Mouse (Mus musculus): Measurements from ENCODE around the gene Gipc3. TPM values are rescaled to one million over a fixed set of nuclear protein-coding genes. Genes with fewer than 3 reads are reported as not detected.
A peak's percentile ranks its signal among the peaks of the same experiment; 100 is the strongest.

Gene Gipc3
- polyA plus RNA-seq (2014; fragmentation: Nextera tagmentation; extraction: Ambion mirVana) = 0.04 and 0.14 TPM in 2 replicates

DNA sequence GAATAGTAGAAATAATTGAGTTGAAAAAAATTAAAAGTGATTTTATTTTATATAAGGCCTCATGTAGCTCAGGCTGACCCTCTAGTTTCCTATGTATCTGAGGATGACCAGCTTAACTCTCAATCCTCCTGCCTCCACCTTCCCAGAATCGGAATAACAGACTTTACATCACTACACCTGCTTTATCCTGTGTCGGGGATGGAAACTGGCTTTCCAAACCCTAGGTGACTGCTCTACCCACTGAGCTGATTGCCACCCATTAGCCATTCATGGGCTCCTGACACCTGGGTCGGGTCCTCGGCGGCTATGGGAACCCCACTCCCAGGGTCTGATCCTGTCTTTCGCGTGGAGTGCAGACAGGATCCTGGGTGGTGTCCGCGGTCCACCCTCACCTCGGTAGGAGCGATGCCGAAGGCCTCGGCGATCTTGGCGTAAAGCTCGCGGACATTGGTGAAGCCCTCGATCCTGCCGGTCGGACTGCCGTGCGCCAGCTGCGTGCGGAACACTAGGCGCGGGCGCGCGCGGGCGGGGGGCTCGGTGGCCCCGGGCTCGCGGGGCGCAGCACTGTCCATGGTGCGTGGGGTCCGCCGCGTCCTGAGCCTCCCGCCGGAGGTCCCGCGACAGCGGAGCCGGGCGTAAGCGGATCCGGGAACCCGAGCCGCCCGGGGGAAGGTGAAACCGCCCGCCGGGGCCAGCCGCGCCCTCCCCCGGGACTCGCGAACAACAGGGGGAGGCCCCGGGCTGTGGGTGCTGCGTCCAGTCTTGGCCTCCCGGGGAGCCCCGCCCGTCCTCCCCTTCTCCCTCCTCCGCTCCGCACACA, at the start of gene Gipc3:
Gene Gipc3 (minus strand): TSS at position 581 of the 820 bp plus-strand sequence.
- H3K9ac ChIP-seq (ENCODE audit: low read depth, low read length) = peak within 1 kb of the TSS; percentile 57
- WGBS = 10% methylated on average over 20 of the region's 67 CpGs
- no peak for ATAC-seq (ENCODE audit: low read depth)

DNA sequence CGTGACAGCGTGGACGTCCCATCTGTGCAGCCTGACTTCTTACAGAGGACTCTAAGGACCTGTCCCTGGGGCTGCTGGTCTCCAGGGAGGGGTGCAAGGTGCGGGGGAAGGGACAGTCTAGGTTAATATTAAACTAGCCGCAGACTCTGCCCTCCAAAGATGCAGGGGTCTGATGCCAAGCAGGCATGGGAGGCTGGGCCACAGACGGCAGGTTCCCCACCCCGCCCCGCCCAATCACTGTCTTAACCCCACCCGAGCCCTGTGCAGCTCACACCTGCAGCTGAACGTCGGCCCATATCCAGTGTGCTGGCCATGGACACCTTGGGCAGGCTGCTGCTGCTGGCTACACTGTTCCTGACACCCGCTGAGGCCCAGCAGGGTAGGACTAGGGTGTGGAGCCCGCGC, 49.7 kb upstream of the Gipc3 start, which contains the start of gene Smim24:
Gene Smim24 (plus strand): TSS at position 271 of the 405 bp plus-strand sequence.
- DNase-seq (ENCODE audit: low spot score) = no peak

More for the DNA sequence above, at the start of gene Gipc3:
- Histone ChIP-seq H3K27ac (replicated peaks; ENCODE audit: low read depth, low read length) (no peak within 1 kb of the TSS), H3K4me2 (ENCODE audit: low read depth, low read length) (peak within 1 kb of the TSS; percentile 75), H3K4me3 (ENCODE audit: low read depth, low read length) (peak within 1 kb of the TSS; percentile 42), H3K27me3 (replicated peaks; ENCODE audit: control insufficient read depth, insufficient read depth, low read length) (peaks cover 41% of the 10 kb centered on the region), H3K36me3 (ENCODE audit: control insufficient read depth, insufficient read depth, low read length) (peaks cover 12% of the 10 kb centered on the region), H3K4me1 (ENCODE audit: control insufficient read depth, insufficient read depth, low read length) (peaks cover 8% of the 10 kb centered on the region; the same call in 1 of the 2 replicates), H3K9me3 (ENCODE audit: control insufficient read depth, low read length) (no peaks in the 10 kb centered on the region)
- DNase-seq (ENCODE audit: low spot score) = no peak

DNA sequence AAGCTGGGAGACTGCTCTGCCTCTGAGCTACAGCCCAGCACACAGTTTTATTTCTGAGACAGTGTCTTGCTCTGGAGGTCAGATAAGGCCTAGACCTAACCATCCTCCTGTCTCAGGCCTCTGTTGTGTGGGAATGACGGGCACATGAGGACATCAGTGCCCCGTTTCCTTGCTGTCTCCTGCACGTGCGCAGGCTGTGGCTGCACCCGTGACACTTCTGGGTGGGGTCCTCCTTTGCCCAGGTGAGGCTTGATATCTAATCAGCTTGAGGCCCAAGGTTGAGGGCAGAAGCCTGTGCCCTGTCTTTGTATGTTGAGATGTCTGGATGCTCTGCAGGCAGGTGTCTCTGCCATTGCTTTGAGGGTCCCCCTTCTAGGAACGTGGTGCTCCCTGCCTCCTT, 49.2 kb upstream of the Gipc3 start:
- Histone ChIP-seq H3K9ac (ENCODE audit: low read depth, low read length) (no peak overlapping the region), H3K4me1 (ENCODE audit: control insufficient read depth, insufficient read depth, low read length) (peaks cover 14% of the 10 kb centered on the region), H3K27me3 (replicated peaks; ENCODE audit: control insufficient read depth, insufficient read depth, low read length) (no peaks in the 10 kb centered on the region), H3K9me3 (ENCODE audit: control insufficient read depth, low read length) (no peaks in the 10 kb centered on the region), H3K36me3 (ENCODE audit: control insufficient read depth, insufficient read depth, low read length) (peaks cover 31% of the 10 kb centered on the region), H3K4me3 (ENCODE audit: low read depth, low read length) (no peak overlapping the region), H3K27ac (replicated peaks; ENCODE audit: low read depth, low read length) (no peak overlapping the region), H3K4me2 (ENCODE audit: low read depth, low read length) (no peak overlapping the region)
- DNase-seq (ENCODE audit: low spot score) = no peak
- ATAC-seq (ENCODE audit: low read depth) = no peak
- 87% methylated on average over 6 of the region's 6 CpGs for WGBS

More for the DNA sequence above, 49.7 kb upstream of the Gipc3 start, which contains the start of gene Smim24:
- Histone ChIP-seq H3K27ac (replicated peaks; ENCODE audit: low read depth, low read length) (peak within 1 kb of the TSS; percentile 58), H3K9me3 (ENCODE audit: control insufficient read depth, low read length) (no peaks in the 10 kb centered on the region), H3K9ac (ENCODE audit: low read depth, low read length) (peak within 1 kb of the TSS; percentile 59), H3K4me3 (ENCODE audit: low read depth, low read length) (peak within 1 kb of the TSS; percentile 31), H3K4me1 (ENCODE audit: control insufficient read depth, insufficient read depth, low read length) (peaks cover 14% of the 10 kb centered on the region), H3K36me3 (ENCODE audit: control insufficient read depth, insufficient read depth, low read length) (peaks cover 30% of the 10 kb centered on the region), H3K27me3 (replicated peaks; ENCODE audit: control insufficient read depth, insufficient read depth, low read length) (no peaks in the 10 kb centered on the region), H3K4me2 (ENCODE audit: low read depth, low read length) (peak within 1 kb of the TSS; percentile 61)
- ATAC-seq (ENCODE audit: low read depth) = no peak
- WGBS = 69% methylated on average over 8 of the region's 14 CpGs

DNA sequence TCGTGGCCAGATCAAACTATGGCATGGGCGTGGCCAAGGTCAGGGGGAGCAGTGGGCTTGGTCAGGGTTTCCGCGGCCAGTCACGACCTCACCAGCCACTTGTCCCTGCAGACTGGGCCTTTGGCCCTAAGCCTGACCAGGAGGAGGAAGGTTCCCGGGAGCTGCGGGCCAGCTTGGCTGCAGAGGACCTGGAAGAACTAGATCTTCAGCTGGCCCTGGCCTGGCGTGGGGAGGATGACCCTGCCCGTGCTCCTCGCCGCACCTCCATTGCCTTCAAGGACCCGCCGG, 47.6 kb upstream of the Gipc3 start:
- Histone ChIP-seq H3K27ac (replicated peaks; ENCODE audit: low read depth, low read length) (no peak overlapping the region), H3K4me3 (ENCODE audit: low read depth, low read length) (no peak overlapping the region), H3K4me2 (ENCODE audit: low read depth, low read length) (no peak overlapping the region), H3K36me3 (ENCODE audit: control insufficient read depth, insufficient read depth, low read length) (peaks cover 36% of the 10 kb centered on the region), H3K9ac (ENCODE audit: low read depth, low read length) (no peak overlapping the region), H3K9me3 (ENCODE audit: control insufficient read depth, low read length) (no peaks in the 10 kb centered on the region), H3K27me3 (replicated peaks; ENCODE audit: control insufficient read depth, insufficient read depth, low read length) (no peaks in the 10 kb centered on the region), H3K4me1 (ENCODE audit: control insufficient read depth, insufficient read depth, low read length) (peaks cover 17% of the 10 kb centered on the region)
- ATAC-seq (ENCODE audit: low read depth) (no peak), DNase-seq (ENCODE audit: low spot score) (no peak)
- WGBS = 89% methylated on average over 9 of the region's 13 CpGs

DNA sequence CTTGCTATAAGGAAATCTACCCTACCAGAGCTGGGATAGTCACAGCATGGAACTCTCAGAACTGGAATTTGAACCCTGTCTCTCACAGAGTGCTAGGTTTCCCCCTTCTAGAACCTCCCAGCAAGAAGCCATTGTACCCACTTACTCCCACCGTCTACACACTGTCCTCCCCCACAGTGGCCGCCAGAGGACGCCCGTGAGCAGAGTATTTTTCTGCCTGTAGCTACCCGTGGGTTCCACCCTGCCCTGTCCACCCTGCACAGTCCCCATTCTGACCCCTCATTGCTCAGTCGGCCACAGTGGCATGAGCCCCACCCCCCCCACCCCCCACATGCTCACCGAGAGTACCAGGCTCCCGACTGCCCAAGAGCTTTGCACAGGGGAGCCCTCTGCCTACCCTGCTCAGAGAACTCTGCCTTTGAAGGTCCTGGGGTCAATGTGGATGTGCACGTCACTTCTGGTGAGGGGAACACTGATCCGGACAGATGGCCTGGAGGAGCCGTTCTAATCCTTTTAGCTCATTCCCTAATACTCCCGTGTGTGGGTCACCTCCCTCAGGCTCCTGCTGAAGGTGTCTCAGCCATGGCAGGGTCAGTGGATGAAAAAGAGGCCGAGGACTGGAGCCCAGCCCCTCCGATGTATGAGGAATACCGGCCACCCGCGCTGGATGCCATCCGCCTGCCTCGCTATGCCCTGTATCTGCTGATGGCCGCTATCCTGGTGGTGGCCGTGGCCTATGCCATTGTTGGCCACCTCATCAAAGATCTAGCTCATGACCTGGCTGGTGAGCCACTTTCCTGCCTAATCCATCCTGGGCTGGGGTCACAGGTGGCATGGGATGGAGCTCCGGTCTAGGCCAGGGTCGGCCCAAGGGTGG, 47.0 kb upstream of the Gipc3 start:
- no peak for DNase-seq (ENCODE audit: low spot score)
- no peaks in the 10 kb centered on the region for H3K9me3 ChIP-seq (ENCODE audit: control insufficient read depth, low read length)
- no peak overlapping the region for H3K4me3 ChIP-seq (ENCODE audit: low read depth, low read length)
- H3K36me3 ChIP-seq (ENCODE audit: control insufficient read depth, insufficient read depth, low read length) = peaks cover 36% of the 10 kb centered on the region
- 57% methylated on average over 22 of the region's 23 CpGs for WGBS
- no peak overlapping the region for H3K27ac ChIP-seq (replicated peaks; ENCODE audit: low read depth, low read length)
- peak; percentile 62 for ATAC-seq (ENCODE audit: low read depth)
- H3K4me2 ChIP-seq (ENCODE audit: low read depth, low read length) = no peak overlapping the region
- H3K27me3 ChIP-seq (replicated peaks; ENCODE audit: control insufficient read depth, insufficient read depth, low read length) = no peaks in the 10 kb centered on the region
- peaks cover 22% of the 10 kb centered on the region for H3K4me1 ChIP-seq (ENCODE audit: control insufficient read depth, insufficient read depth, low read length)
- H3K9ac ChIP-seq (ENCODE audit: low read depth, low read length) = no peak overlapping the region

DNA sequence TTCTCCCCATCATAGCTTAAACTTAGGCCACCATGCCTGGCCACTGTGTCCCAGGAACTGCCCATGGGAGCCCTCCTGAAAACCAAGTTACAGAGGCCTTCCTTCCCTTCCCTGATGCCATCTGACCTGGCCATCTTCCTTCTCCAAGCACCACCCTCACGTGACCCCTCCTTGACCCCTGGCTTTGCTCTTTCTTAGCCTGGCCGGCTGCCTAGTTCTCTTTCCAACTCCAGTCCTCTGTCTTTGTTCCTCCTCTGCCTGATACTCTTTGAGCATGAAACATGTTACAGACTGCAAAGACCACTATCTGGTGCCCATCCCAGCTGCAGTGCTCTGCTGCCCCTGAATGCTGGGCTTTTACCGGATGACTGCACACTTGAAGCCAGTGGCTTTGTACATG, 46.3 kb upstream of the Gipc3 start:
- no peak overlapping the region for H3K4me3 ChIP-seq (ENCODE audit: low read depth, low read length)
- H3K9me3 ChIP-seq (ENCODE audit: control insufficient read depth, low read length) = no peaks in the 10 kb centered on the region
- no peak overlapping the region for H3K9ac ChIP-seq (ENCODE audit: low read depth, low read length)
- no peak overlapping the region for H3K4me2 ChIP-seq (ENCODE audit: low read depth, low read length)
- H3K27me3 ChIP-seq (replicated peaks; ENCODE audit: control insufficient read depth, insufficient read depth, low read length) = no peaks in the 10 kb centered on the region
- H3K36me3 ChIP-seq (ENCODE audit: control insufficient read depth, insufficient read depth, low read length) = peaks cover 36% of the 10 kb centered on the region
- no peak for ATAC-seq (ENCODE audit: low read depth)
- WGBS = 59% methylated on average over 3 of the region's 3 CpGs
- H3K27ac ChIP-seq (replicated peaks; ENCODE audit: low read depth, low read length) = no peak overlapping the region
- H3K4me1 ChIP-seq (ENCODE audit: control insufficient read depth, insufficient read depth, low read length) = peaks cover 24% of the 10 kb centered on the region
- no peak for DNase-seq (ENCODE audit: low spot score)

DNA sequence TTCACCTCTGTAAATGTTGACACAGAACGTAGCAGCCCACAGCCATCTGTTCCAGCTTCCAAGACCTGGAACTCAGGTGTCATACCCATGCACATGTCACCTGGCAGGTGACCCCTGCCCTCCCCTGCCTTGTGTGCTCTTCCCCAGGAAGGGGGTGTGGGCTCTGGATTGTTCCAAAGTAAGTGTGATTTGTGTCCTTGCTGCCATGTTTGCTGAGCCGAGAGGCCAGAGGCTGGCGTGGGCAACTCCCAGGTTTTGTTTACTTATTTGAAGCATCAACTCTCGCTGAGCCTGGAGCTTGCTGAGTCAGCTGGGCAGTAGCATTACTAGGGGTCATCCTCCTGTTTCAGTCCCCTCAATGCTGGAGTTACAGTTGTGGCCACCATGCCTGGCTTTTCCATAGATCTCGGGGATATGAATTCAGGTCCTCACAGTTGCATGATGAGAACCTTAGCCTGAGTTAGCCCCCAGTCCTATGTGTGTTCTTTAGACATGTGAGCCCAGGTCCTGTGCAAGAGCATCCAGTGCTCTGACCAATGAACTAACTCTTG, 45.5 kb upstream of the Gipc3 start, which contains the start of gene Gm48552:
Gene Gm48552 (plus strand): TSS at position 501 of the 551 bp plus-strand sequence.
- ATAC-seq (ENCODE audit: low read depth) (no peak), DNase-seq (ENCODE audit: low spot score) (no peak)
- no peaks in the 10 kb centered on the region for H3K27me3 ChIP-seq (replicated peaks; ENCODE audit: control insufficient read depth, insufficient read depth, low read length)
- peaks cover 36% of the 10 kb centered on the region for H3K36me3 ChIP-seq (ENCODE audit: control insufficient read depth, insufficient read depth, low read length)
- H3K27ac ChIP-seq (replicated peaks; ENCODE audit: low read depth, low read length) = no peak within 1 kb of the TSS
- H3K9me3 ChIP-seq (ENCODE audit: control insufficient read depth, low read length) = no peaks in the 10 kb centered on the region
- 84% methylated on average over 5 of the region's 5 CpGs for WGBS
- peaks cover 19% of the 10 kb centered on the region for H3K4me1 ChIP-seq (ENCODE audit: control insufficient read depth, insufficient read depth, low read length)
- no peak within 1 kb of the TSS for H3K4me3 ChIP-seq (ENCODE audit: low read depth, low read length)
- 0 out of 2 replicates have a peak within 1 kb of the TSS, but pooled peaks have one; percentile 5 for H3K9ac ChIP-seq (ENCODE audit: low read depth, low read length)
- H3K4me2 ChIP-seq (ENCODE audit: low read depth, low read length) = no peak within 1 kb of the TSS

DNA sequence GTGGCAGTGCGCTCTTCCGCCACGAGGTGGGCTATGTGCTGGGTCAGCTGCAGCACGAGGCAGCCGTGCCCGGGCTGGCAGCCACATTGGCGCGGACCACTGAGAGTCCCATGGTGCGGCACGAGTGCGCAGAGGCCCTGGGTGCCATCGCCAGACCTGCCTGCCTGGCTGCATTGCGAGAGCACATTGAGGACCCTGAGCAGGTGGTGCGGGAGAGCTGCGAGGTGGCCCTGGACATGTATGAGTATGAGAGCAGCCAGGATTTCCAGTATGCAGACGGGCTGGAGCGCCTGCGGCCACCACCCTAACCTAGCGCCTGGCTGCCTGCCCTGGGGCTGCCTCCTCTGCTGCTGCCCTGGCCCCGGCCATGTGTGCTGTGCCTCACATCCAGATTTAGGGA, 44.6 kb upstream of the Gipc3 start:
- Histone ChIP-seq H3K27ac (replicated peaks; ENCODE audit: low read depth, low read length) (no peak overlapping the region), H3K4me3 (ENCODE audit: low read depth, low read length) (no peak overlapping the region), H3K36me3 (ENCODE audit: control insufficient read depth, insufficient read depth, low read length) (peaks cover 36% of the 10 kb centered on the region), H3K27me3 (replicated peaks; ENCODE audit: control insufficient read depth, insufficient read depth, low read length) (no peaks in the 10 kb centered on the region), H3K4me2 (ENCODE audit: low read depth, low read length) (no peak overlapping the region), H3K9me3 (ENCODE audit: control insufficient read depth, low read length) (no peaks in the 10 kb centered on the region), H3K9ac (ENCODE audit: low read depth, low read length) (no peak overlapping the region), H3K4me1 (ENCODE audit: control insufficient read depth, insufficient read depth, low read length) (peaks cover 10% of the 10 kb centered on the region; the same call in 1 of the 2 replicates)
- 92% methylated on average over 20 of the region's 20 CpGs for WGBS
- DNase-seq (ENCODE audit: low spot score) (no peak), ATAC-seq (ENCODE audit: low read depth) (no peak)

All from embryonic facial prominence, embryonic 14.5 days (tissue).